Mouse (Mus musculus) limb, embryonic 11.5 days (tissue): ENCODE measurements around the gene Ppp1r13b. TPM values are rescaled to one million over a fixed set of nuclear protein-coding genes. Genes with fewer than 3 reads are reported as not detected.

Source experiments
- ATAC-seq: fragments of 200-750 bp; cut with Nextera tagmentation; 2 replicates; pipeline ENCODE4 v1.8.0; 2017; ENCODE audit warnings: low read depth; ENCODE audit not compliant: insufficient number of reproducible peaks, low FRiP score, low TSS enrichment
- DNase-seq: peaks from one replicate; pipeline ENCODE4 v3.0.0-alpha.2; 2015; ENCODE audit warnings: low spot score
- H3K27ac ChIP-seq: fragments of 300-500 bp; sonication (generic); replicated peaks from 2 replicates; pipeline ENCODE4 v1.5.1; 2014; ENCODE audit warnings: low read depth, mild to moderate bottlenecking, low read length
- H3K27me3 ChIP-seq: fragments of 300-500 bp; sonication (generic); 2 replicates; pipeline ENCODE4 v1.6.1; 2014; ENCODE audit warnings: mild to moderate bottlenecking, low read length, mixed read lengths; ENCODE audit not compliant: control insufficient read depth, insufficient read depth
- H3K36me3 ChIP-seq: fragments of 300-500 bp; sonication (generic); 2 replicates; pipeline ENCODE4 v1.6.1; 2014; ENCODE audit warnings: mild to moderate bottlenecking, low read length, moderate library complexity, mixed read lengths; ENCODE audit not compliant: control insufficient read depth, insufficient read depth
- H3K4me1 ChIP-seq: fragments of 300-500 bp; sonication (generic); 2 replicates; pipeline ENCODE4 v1.6.1; 2014; ENCODE audit warnings: low read length, mixed read lengths; ENCODE audit not compliant: control insufficient read depth, insufficient read depth
- H3K4me2 ChIP-seq: fragments of 300-500 bp; sonication (generic); 2 replicates; pipeline ENCODE4 v1.6.1; 2014; ENCODE audit warnings: low read depth, mild to moderate bottlenecking, moderate library complexity; ENCODE audit not compliant: severe bottlenecking
- H3K4me3 ChIP-seq: fragments of 300-500 bp; sonication (generic); 2 replicates; pipeline ENCODE4 v1.5.1; 2014; ENCODE audit warnings: low read depth, low read length
- H3K9ac ChIP-seq: fragments of 300-500 bp; sonication (generic); 2 replicates; pipeline ENCODE4 v1.6.1; 2014; ENCODE audit warnings: mild to moderate bottlenecking, low read length
- H3K9me3 ChIP-seq: fragments of 300-500 bp; sonication (generic); 2 replicates; pipeline ENCODE4 v1.6.1; 2016; ENCODE audit warnings: low read length; ENCODE audit not compliant: control insufficient read depth
- WGBS: fragments of 180-500 bp; shearing (Covaris S2); extraction: QIAGEN DNeasy Blood & Tissue Kit; methylation state at CpG from one replicate; pipeline ENCODE4 v1.1.7; 2014; 5-methylcytosine and 5-hydroxymethylcytosine counted together
- polyA plus RNA-seq: library from polyadenylated mRNA; unstranded; fragments of >200 nt; fragmentation: Nextera tagmentation; extraction: Ambion mirVana; gene quantifications from 2 replicates; pipeline ENCODE4 v1.2.1, GENCODE M21; 2014

Ppp1r13b gene
- polyA plus RNA-seq, 1 experiment from 2014 or later: 6.5 TPM

- H3K9me3 ChIP-seq: no peaks in the 10 kb centered on the region
- no peak for DNase-seq
- H3K4me3 ChIP-seq: peak overlapping the region; percentile 60
- H3K4me1 ChIP-seq: peaks cover 30% of the 10 kb centered on the region
- peak overlapping the region; percentile 53 for H3K9ac ChIP-seq
- no peaks in the 10 kb centered on the region for H3K36me3 ChIP-seq
- 4% methylated on average over 24 of the region's 27 CpGs for WGBS
- no peaks in the 10 kb centered on the region for H3K27me3 ChIP-seq
- peak; percentile 4; the same call in 1 of the 2 replicates for ATAC-seq
- H3K27ac ChIP-seq: no peak overlapping the region
- H3K4me2 ChIP-seq: peak overlapping the region; percentile 54
Measured at GRCm38 (mm10) chr12:111813111-111813765, 94.7 kb downstream of the Ppp1r13b start.

DNA sequence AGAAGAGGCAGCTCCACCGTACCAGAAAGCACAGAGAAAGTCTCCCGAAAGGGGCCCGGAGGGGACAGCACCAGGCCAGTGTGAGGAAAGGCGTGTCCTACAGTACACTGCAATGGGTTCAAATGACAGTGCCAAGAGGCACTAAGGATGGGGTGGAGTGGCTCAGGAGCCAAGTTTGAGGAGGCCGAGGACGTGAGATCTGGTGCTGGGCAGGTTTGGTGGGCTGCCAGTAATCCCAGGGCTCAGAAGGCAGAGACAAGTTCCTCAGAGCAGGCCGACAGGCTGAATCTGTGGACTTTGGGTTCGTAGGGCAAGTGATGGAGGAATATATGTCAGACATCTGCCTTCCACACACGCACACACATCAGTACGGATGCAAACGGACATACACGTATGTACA, 95.3 kb downstream of the Ppp1r13b start:
- Histone ChIP-seq H3K4me1 (peaks cover 30% of the 10 kb centered on the region), H3K36me3 (0 out of 2 replicates have a peak, but pooled peaks cover 2% of the 10 kb centered on the region), H3K9ac (peak overlapping the region; percentile 53), H3K27me3 (no peaks in the 10 kb centered on the region), H3K27ac (no peak overlapping the region), H3K4me3 (peak overlapping the region; percentile 8; the same call in 1 of the 2 replicates), H3K9me3 (no peaks in the 10 kb centered on the region), H3K4me2 (peak overlapping the region; percentile 54)
- DNase-seq: no peak
- WGBS: 72% methylated on average over 12 of the region's 12 CpGs
- no peak for ATAC-seq

DNA sequence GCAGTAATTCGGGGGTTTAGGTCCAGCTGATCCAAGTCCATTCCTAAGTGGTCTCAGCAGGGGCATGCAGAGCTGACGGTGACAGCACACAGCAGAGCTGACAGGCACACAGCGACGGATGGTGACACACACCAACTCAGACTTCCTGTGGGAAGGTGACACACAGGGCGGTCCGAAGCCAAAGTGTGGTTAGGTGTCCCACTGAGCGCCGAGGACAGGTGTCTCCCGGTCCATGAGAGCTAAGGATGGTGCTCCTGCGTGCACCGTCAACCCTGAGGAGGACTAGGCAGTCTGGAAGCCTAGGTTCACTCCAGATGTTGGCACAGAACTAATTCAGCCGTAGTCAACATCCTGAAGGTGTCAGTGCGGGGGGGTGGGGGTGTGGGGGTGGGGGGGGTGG, 95.8 kb downstream of the Ppp1r13b start:
- WGBS: 89% methylated on average over 12 of the region's 13 CpGs
- Histone ChIP-seq H3K27ac (no peak overlapping the region), H3K4me1 (peaks cover 30% of the 10 kb centered on the region), H3K9me3 (no peaks in the 10 kb centered on the region), H3K36me3 (peaks cover 5% of the 10 kb centered on the region; the same call in 1 of the 2 replicates), H3K4me2 (no peak overlapping the region), H3K27me3 (no peaks in the 10 kb centered on the region), H3K4me3 (no peak overlapping the region), H3K9ac (no peak overlapping the region)
- ATAC-seq: no peak
- DNase-seq: no peak

DNA sequence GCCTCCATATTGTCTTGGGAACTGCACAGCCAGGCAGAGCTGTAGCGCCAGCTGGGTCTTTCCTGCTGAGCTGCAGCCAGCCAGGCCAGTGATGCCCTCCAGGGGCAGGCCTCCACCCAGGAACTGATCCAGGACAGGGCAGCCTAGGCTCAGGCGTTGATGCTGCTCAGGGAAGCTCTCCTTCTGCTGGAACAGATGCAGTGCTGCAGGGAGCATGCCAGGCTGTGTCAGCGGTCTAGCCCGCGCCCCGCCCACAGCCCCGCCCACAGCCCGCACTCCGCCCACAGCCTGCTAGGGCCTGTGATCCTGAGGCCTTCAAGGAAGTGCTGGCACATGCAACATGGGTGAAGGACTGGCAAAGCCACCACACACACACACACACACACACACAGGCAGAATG, 98.1 kb downstream of the Ppp1r13b start:
- H3K27me3 ChIP-seq: no peaks in the 10 kb centered on the region
- H3K9me3 ChIP-seq: no peaks in the 10 kb centered on the region
- peaks cover 18% of the 10 kb centered on the region for H3K4me1 ChIP-seq
- DNase-seq (peak; percentile 76), ATAC-seq (peak; percentile 7; the same call in 1 of the 2 replicates)
- WGBS: 6% methylated on average over 9 of the region's 9 CpGs
- no peak overlapping the region for H3K4me2 ChIP-seq
- H3K27ac ChIP-seq: no peak overlapping the region
- H3K36me3 ChIP-seq: peaks cover 11% of the 10 kb centered on the region
- peak overlapping the region; percentile 12; the same call in 1 of the 2 replicates for H3K4me3 ChIP-seq
- 0 out of 2 replicates have a peak overlapping the region, but pooled peaks have one; percentile 34 for H3K9ac ChIP-seq

DNA sequence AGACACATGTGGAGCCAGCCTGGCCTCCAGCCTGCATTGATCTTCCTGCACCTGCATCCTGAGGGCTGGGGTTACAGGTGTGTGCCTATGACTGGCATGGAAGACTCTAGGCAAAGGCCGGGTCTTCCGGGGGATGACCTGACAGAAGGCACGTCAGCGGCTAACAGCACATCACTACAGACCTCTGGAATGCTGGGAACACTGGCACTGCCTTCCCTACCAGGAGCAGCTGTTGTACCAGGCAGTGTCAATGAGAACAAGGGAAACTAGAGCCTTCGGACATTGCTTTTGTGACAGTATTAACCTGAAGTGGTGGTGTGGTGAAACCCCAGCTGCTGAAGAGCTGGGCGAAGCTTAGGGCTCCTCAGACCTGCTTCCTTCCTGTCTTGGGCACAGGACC, 99.1 kb downstream of the Ppp1r13b start:
- ATAC-seq: no peak
- H3K4me3 ChIP-seq: no peak overlapping the region
- no peaks in the 10 kb centered on the region for H3K9me3 ChIP-seq
- H3K36me3 ChIP-seq: peaks cover 18% of the 10 kb centered on the region
- H3K4me2 ChIP-seq: no peak overlapping the region
- no peak for DNase-seq
- no peak overlapping the region for H3K9ac ChIP-seq
- 90% methylated on average over 6 of the region's 6 CpGs for WGBS
- no peak overlapping the region for H3K27ac ChIP-seq
- no peaks in the 10 kb centered on the region for H3K27me3 ChIP-seq
- H3K4me1 ChIP-seq: peaks cover 17% of the 10 kb centered on the region

DNA sequence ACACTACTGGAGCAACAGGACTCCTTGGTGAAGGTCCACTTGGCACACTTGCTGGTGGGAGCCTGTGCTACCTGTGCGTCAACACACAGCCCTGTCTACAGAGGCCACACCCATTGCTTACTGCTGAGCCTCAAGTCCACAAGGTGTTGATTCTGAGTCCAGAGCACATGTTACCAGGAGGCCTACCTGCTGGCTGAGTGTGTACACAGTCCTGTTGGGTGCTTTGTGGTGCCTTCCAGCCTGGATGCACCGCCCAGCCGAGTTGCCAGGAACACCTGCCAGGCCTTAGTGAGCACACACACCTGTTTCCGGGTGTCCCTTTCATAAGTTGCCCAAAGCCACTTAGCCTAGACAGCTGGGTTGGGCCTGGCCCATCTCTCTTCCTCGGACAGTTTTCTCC, 104.4 kb downstream of the Ppp1r13b start:
- H3K36me3 ChIP-seq: peaks cover 28% of the 10 kb centered on the region
- H3K4me2 ChIP-seq: no peak overlapping the region

GRCm38 (mm10) chr12:111800459-111801183, 107.3 kb downstream of the Ppp1r13b start:
- 78% methylated on average over 10 of the region's 10 CpGs for WGBS
- no peak overlapping the region for H3K4me2 ChIP-seq
- H3K4me1 ChIP-seq: no peaks in the 10 kb centered on the region
- ATAC-seq (no peak), DNase-seq (no peak)
- H3K27me3 ChIP-seq: no peaks in the 10 kb centered on the region
- H3K9me3 ChIP-seq: no peaks in the 10 kb centered on the region
- no peak overlapping the region; the same call in 1 of the 2 replicates for H3K27ac ChIP-seq
- H3K9ac ChIP-seq: no peak overlapping the region
- H3K36me3 ChIP-seq: peaks cover 31% of the 10 kb centered on the region
- H3K4me3 ChIP-seq: no peak overlapping the region

More for the DNA sequence above, 104.4 kb downstream of the Ppp1r13b start:
- Histone ChIP-seq H3K9ac (no peak overlapping the region), H3K4me1 (no peaks in the 10 kb centered on the region), H3K4me3 (no peak overlapping the region), H3K27ac (no peak overlapping the region), H3K9me3 (no peaks in the 10 kb centered on the region), H3K27me3 (no peaks in the 10 kb centered on the region)
- ATAC-seq (no peak), DNase-seq (no peak)
- 86% methylated on average over 5 of the region's 5 CpGs for WGBS

DNA sequence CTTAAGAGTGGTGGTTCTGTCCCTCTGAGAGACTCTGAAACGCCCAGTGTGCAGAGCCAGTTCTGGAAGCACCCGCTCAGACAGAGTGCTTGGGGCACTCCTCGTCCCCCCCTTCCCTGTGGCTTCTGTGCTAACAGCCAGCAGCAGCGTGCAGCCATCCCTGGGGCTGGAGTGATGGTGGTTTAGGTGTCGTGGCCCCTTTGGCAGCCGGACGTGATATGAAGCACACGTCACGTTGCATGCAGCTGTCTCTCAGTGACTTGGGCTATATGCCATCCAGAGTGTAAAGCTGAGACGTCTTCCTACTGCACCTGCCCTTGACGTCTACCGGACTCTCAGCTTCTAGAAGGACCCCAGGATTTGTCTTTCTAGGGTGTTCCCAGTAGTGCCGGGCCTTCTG, 109.4 kb downstream of the Ppp1r13b start:
- H3K27ac ChIP-seq: no peak overlapping the region
- DNase-seq (no peak), ATAC-seq (no peak)
- H3K27me3 ChIP-seq: no peaks in the 10 kb centered on the region
- no peak overlapping the region for H3K4me2 ChIP-seq
- H3K9me3 ChIP-seq: no peaks in the 10 kb centered on the region
- no peaks in the 10 kb centered on the region for H3K4me1 ChIP-seq
- WGBS: 95% methylated on average over 13 of the region's 13 CpGs
- H3K36me3 ChIP-seq: peaks cover 29% of the 10 kb centered on the region; the same call in 1 of the 2 replicates
- H3K4me3 ChIP-seq: no peak overlapping the region
- H3K9ac ChIP-seq: no peak overlapping the region
